Comparison of ENCODE assay signal across 8 mouse cellular contexts in the genomic region with DNA sequence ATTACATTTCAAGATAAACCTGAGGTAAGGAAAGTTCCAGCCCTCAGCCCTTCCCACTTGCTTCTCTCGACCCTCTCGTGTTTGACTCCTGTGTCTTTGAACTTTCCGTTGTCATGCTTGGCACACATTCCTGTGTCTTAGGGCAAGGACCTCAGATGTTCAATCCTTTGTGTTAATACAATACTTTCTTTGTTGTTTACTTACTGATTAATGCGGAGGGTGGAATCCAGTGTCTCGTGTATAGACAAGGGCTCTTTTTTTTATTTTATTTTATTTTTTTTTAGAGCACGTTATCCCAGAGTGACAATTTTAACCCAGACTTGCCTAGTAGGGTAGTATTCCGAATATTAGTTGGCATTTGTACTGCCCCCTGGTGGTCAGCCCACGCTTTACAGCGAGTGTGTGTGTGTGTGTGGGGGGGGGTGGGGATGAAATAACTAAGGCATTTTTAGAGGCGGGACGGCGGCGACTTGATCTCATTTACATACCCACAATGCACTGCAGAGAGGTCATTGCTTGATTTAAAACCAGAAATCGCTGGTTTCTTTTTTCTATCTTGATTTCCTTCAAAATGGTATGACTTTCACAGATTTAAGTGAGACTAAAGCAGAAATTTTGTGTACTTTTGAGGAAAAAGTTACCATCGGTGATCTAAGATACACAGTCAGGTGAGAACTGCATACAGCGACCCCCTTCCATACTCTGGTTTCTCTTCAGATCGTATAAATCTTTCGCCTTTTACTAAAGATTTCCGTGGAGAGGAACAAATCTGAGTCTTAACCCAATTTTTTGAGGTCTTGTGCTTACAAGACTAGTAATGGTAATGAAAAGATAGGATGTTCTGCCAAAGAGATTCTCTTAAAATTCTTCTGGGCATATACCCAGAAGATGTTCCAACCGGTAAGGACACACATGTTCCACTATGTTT. TPM values are rescaled to one million over a fixed set of nuclear protein-coding genes. Genes with fewer than 3 reads are reported as not detected.
DNase-seq lines count a peak whose midpoint lies in the region; ATAC-seq and TF ChIP-seq lines count a peak whose summit lies in the region.

No protein-coding gene starts in this region.

- no peak overlapping the region for H3K27ac ChIP-seq in heart, embryonic 11.5 days (ENCODE audit: low read depth, low read length)
- no peak overlapping the region for H3K27ac ChIP-seq in forebrain, embryonic 14.5 days (ENCODE audit: low read depth, low read length)
- no peak overlapping the region for H3K27ac ChIP-seq in hindbrain, postnatal 0 days
- no peak overlapping the region for H3K27ac ChIP-seq in midbrain, embryonic 14.5 days (replicated peaks; ENCODE audit: low read depth, low read length)

- H3K9ac ChIP-seq in heart, embryonic 11.5 days (ENCODE audit: low read depth, low read length), result no peak overlapping the region; the same call in 1 of the 2 replicates
- no peak overlapping the region for H3K9ac ChIP-seq in forebrain, embryonic 14.5 days (ENCODE audit: low read length)
- no peak overlapping the region; the same call in 1 of the 2 replicates for H3K9ac ChIP-seq in hindbrain, postnatal 0 days (replicated peaks; ENCODE audit: low read length)
- no peak overlapping the region for H3K9ac ChIP-seq in midbrain, embryonic 14.5 days (replicated peaks; ENCODE audit: low read length)

- H3K27me3 ChIP-seq in heart, embryonic 11.5 days (ENCODE audit: control insufficient read depth, insufficient read depth, low read length), result no peaks in the 10 kb centered on the region
- no peaks in the 10 kb centered on the region for H3K27me3 ChIP-seq in forebrain, embryonic 14.5 days (replicated peaks; ENCODE audit: control insufficient read depth, insufficient read depth, low read length)
- H3K27me3 ChIP-seq in hindbrain, postnatal 0 days (ENCODE audit: insufficient read depth, low read length), result no peaks in the 10 kb centered on the region
- no peaks in the 10 kb centered on the region for H3K27me3 ChIP-seq in midbrain, embryonic 14.5 days (ENCODE audit: control insufficient read depth, insufficient read depth, low read length)
- no peaks in the 10 kb centered on the region for H3K27me3 ChIP-seq in splenic B cell, adult 2 months (ENCODE audit: control insufficient read depth, insufficient read depth, low read length, poor library complexity, severe bottlenecking)

- no peaks in the 10 kb centered on the region for H3K9me3 ChIP-seq in heart, embryonic 11.5 days (replicated peaks; ENCODE audit: control insufficient read depth, low read length)
- no peaks in the 10 kb centered on the region for H3K9me3 ChIP-seq in forebrain, embryonic 14.5 days (replicated peaks; ENCODE audit: control insufficient read depth, low read length)
- no peaks in the 10 kb centered on the region for H3K9me3 ChIP-seq in hindbrain, postnatal 0 days (ENCODE audit: low read length)
- H3K9me3 ChIP-seq in midbrain, embryonic 14.5 days (ENCODE audit: control insufficient read depth, low read length), result no peaks in the 10 kb centered on the region

- H3K36me3 ChIP-seq in heart, embryonic 11.5 days (ENCODE audit: control insufficient read depth, insufficient read depth, low read length), result no peaks in the 10 kb centered on the region
- H3K36me3 ChIP-seq in forebrain, embryonic 14.5 days (ENCODE audit: control insufficient read depth, insufficient read depth, low read length), result no peaks in the 10 kb centered on the region
- H3K36me3 ChIP-seq in hindbrain, postnatal 0 days (ENCODE audit: insufficient read depth, low read length), result no peaks in the 10 kb centered on the region
- H3K36me3 ChIP-seq in midbrain, embryonic 14.5 days (ENCODE audit: control insufficient read depth, insufficient read depth, low read length), result no peaks in the 10 kb centered on the region
- no peaks in the 10 kb centered on the region for H3K36me3 ChIP-seq in splenic B cell, adult 2 months (ENCODE audit: control insufficient read depth, insufficient read depth, low read length, poor library complexity, severe bottlenecking)

- TF ChIP-seq CTCF in hindbrain, postnatal 0 days (IDR thresholded peaks at IDR 0.05; ENCODE audit: low read depth), result peak; percentile 79

- ATAC-seq in heart, embryonic 11.5 days (replicated peaks; ENCODE audit: insufficient number of reproducible peaks, low FRiP score, low TSS enrichment), result no peak
- peak; percentile 58 for ATAC-seq in forebrain, embryonic 14.5 days
- peak; percentile 88 for ATAC-seq in hindbrain, postnatal 0 days
- ATAC-seq in midbrain, embryonic 14.5 days (ENCODE audit: low FRiP score, low TSS enrichment), result no peak

- H3K4me1 ChIP-seq in heart, embryonic 11.5 days (ENCODE audit: control insufficient read depth, insufficient read depth, low read length), result no peaks in the 10 kb centered on the region
- H3K4me1 ChIP-seq in forebrain, embryonic 14.5 days (ENCODE audit: control insufficient read depth, insufficient read depth, low read length), result no peaks in the 10 kb centered on the region
- H3K4me1 ChIP-seq in hindbrain, postnatal 0 days (ENCODE audit: insufficient read depth, low read length), result no peaks in the 10 kb centered on the region
- H3K4me1 ChIP-seq in midbrain, embryonic 14.5 days (ENCODE audit: control insufficient read depth, insufficient read depth, low read length), result no peaks in the 10 kb centered on the region

- H3K4me3 ChIP-seq in heart, embryonic 11.5 days (ENCODE audit: low read depth, low read length), result no peak overlapping the region
- no peak overlapping the region for H3K4me3 ChIP-seq in forebrain, embryonic 14.5 days (ENCODE audit: low read depth, low read length)
- no peak overlapping the region for H3K4me3 ChIP-seq in hindbrain, postnatal 0 days (ENCODE audit: low read length)
- no peak overlapping the region for H3K4me3 ChIP-seq in midbrain, embryonic 14.5 days (replicated peaks; ENCODE audit: low read depth, low read length)

- intact Hi-C loops in left cerebral cortex, postnatal 4 days (cut with DNase I), result no loop called here

- no peak overlapping the region for H3K4me2 ChIP-seq in heart, embryonic 11.5 days
- no peak overlapping the region for H3K4me2 ChIP-seq in forebrain, embryonic 14.5 days (ENCODE audit: low read length)
- peak overlapping the region; percentile 17; the same call in 1 of the 2 replicates for H3K4me2 ChIP-seq in hindbrain, postnatal 0 days (ENCODE audit: low read depth, low read length)
- no peak overlapping the region for H3K4me2 ChIP-seq in midbrain, embryonic 14.5 days (ENCODE audit: low read length)

- WGBS in heart, embryonic 11.5 days (ENCODE audit: insufficient replicate concordance), result 5% methylated on average over 20 of the region's 20 CpGs
- 2% methylated on average over 20 of the region's 20 CpGs for WGBS in forebrain, embryonic 14.5 days
- WGBS in hindbrain, postnatal 0 days, result 4% methylated on average over 20 of the region's 20 CpGs
- 2% methylated on average over 20 of the region's 20 CpGs for WGBS in midbrain, embryonic 14.5 days

- peak; percentile 75 to 88 for DNase-seq in heart, adult 18-20 months
- DNase-seq in c-Kit-positive CD71-positive TER-119-negative erythroid progenitor cells, embryonic 14.5 days (ENCODE audit: low read depth), result peak; percentile 76
- DNase-seq in forebrain, embryonic 14.5 days (ENCODE audit: low spot score), result peak; percentile 83
- peak; percentile 90 for DNase-seq in hindbrain, postnatal 0 days (ENCODE audit: low spot score)
- DNase-seq in left cerebral cortex, postnatal 4 days, result peak; percentile 86
- peak; percentile 84 for DNase-seq in midbrain, embryonic 14.5 days
- peak; percentile 93 for DNase-seq in splenic B cell, adult 2 months (ENCODE audit: low read depth, low spot score)

RNA-seq across cellular contexts. Expression of gene Kif2c, which starts 28.0 kb away (rescaled TPM):
- under 1 TPM; 0.30 to 0.36 TPM for total RNA-seq in heart, adult 18-20 months (2021)
- 45.5 and 47.8 TPM in 2 replicates for polyA plus RNA-seq in heart, embryonic 11.5 days (2014; fragmentation: Nextera tagmentation; extraction: Ambion mirVana)
- 38.5 and 38.6 TPM in 2 replicates for polyA plus RNA-seq in forebrain, embryonic 14.5 days (2014; fragmentation: Nextera tagmentation; extraction: Ambion mirVana)
- total RNA-seq in hindbrain, postnatal 0 days (2014; rRNA removed), result 5.0 and 8.4 TPM in 2 replicates
- 6.9 and 10.1 TPM in 2 replicates for polyA plus RNA-seq in hindbrain, postnatal 0 days (2015; fragmentation: Nextera tagmentation; extraction: Ambion mirVana)
- 1 to 10 TPM; 4.0 to 5.0 TPM for total RNA-seq in left cerebral cortex, postnatal 4 days (2021)
- polyA plus RNA-seq in midbrain, embryonic 14.5 days (2014; fragmentation: Nextera tagmentation; extraction: Ambion mirVana), result 7.2 and 16.0 TPM in 2 replicates

RNA-seq across cellular contexts. Expression of gene Tmem53, which starts 41.3 kb away (rescaled TPM):
- 10 to 100 TPM; 24.8 to 35.7 TPM for total RNA-seq in heart, adult 18-20 months (2021)
- 16.0 and 16.5 TPM in 2 replicates for polyA plus RNA-seq in heart, embryonic 11.5 days (2014; fragmentation: Nextera tagmentation; extraction: Ambion mirVana)
- polyA plus RNA-seq in forebrain, embryonic 14.5 days (2014; fragmentation: Nextera tagmentation; extraction: Ambion mirVana), result 7.2 and 8.0 TPM in 2 replicates
- 7.5 and 16.5 TPM in 2 replicates for total RNA-seq in hindbrain, postnatal 0 days (2014; rRNA removed)
- 14.0 and 14.5 TPM in 2 replicates for polyA plus RNA-seq in hindbrain, postnatal 0 days (2015; fragmentation: Nextera tagmentation; extraction: Ambion mirVana)
- total RNA-seq in left cerebral cortex, postnatal 4 days (2021), result 1 to 10 TPM; 4.6 to 5.2 TPM
- polyA plus RNA-seq in midbrain, embryonic 14.5 days (2014; fragmentation: Nextera tagmentation; extraction: Ambion mirVana), result 9.1 and 12.2 TPM in 2 replicates

RNA-seq across cellular contexts. Expression of gene Armh1, which starts 41.5 kb away (rescaled TPM):
- under 1 TPM in 1 of 2 experiments, not detected in 1; 0.15 TPM for total RNA-seq in heart, adult 18-20 months (2021)
- 0.14 TPM in 1 of 2 replicates, not detected in the other for polyA plus RNA-seq in heart, embryonic 11.5 days (2014; fragmentation: Nextera tagmentation; extraction: Ambion mirVana)
- polyA plus RNA-seq in forebrain, embryonic 14.5 days (2014; fragmentation: Nextera tagmentation; extraction: Ambion mirVana), result 0.62 and 0.81 TPM in 2 replicates
- 3.2 and 3.6 TPM in 2 replicates for total RNA-seq in hindbrain, postnatal 0 days (2014; rRNA removed)
- polyA plus RNA-seq in hindbrain, postnatal 0 days (2015; fragmentation: Nextera tagmentation; extraction: Ambion mirVana), result 2.6 and 3.0 TPM in 2 replicates
- 1 to 10 TPM; 1.3 to 1.4 TPM for total RNA-seq in left cerebral cortex, postnatal 4 days (2021)
- 0.54 and 0.73 TPM in 2 replicates for polyA plus RNA-seq in midbrain, embryonic 14.5 days (2014; fragmentation: Nextera tagmentation; extraction: Ambion mirVana)

RNA-seq across cellular contexts. Expression of gene Rps8, which starts 54.4 kb away (rescaled TPM):
- total RNA-seq in heart, adult 18-20 months (2021), result 100 to 1,000 TPM; 587 to 633 TPM
- polyA plus RNA-seq in heart, embryonic 11.5 days (2014; fragmentation: Nextera tagmentation; extraction: Ambion mirVana), result 764 and 894 TPM in 2 replicates
- polyA plus RNA-seq in forebrain, embryonic 14.5 days (2014; fragmentation: Nextera tagmentation; extraction: Ambion mirVana), result 621 and 797 TPM in 2 replicates
- 463 and 470 TPM in 2 replicates for total RNA-seq in hindbrain, postnatal 0 days (2014; rRNA removed)
- polyA plus RNA-seq in hindbrain, postnatal 0 days (2015; fragmentation: Nextera tagmentation; extraction: Ambion mirVana), result 523 and 530 TPM in 2 replicates
- 100 to 1,000 TPM; 774 to 852 TPM for total RNA-seq in left cerebral cortex, postnatal 4 days (2021)
- polyA plus RNA-seq in midbrain, embryonic 14.5 days (2014; fragmentation: Nextera tagmentation; extraction: Ambion mirVana), result 599 and 678 TPM in 2 replicates

Comparison
In these comparisons a context has a peak if more than half of its experiments do, and no peak if none do; other contexts are left out.
1. ATAC-seq: peak in forebrain, embryonic 14.5 days (single experiment) and hindbrain, postnatal 0 days (single experiment); none in heart, embryonic 11.5 days (single experiment) and midbrain, embryonic 14.5 days (single experiment).
2. Peak in every context shown above with its lines, with median percentiles within 50 percentile points of each other: DNase-seq.